Mouse (Mus musculus) bone marrow macrophage, adult 2 months (primary cell): Measurements from ENCODE around the gene Tmem26. TPM values are rescaled to one million over a fixed set of nuclear protein-coding genes. Genes with fewer than 3 reads are reported as not detected.

Source experiments
- H3K27ac ChIP-seq: 2 replicates; pipeline ENCODE4 v1.5.1; 2012; ENCODE audit warnings: low read depth, low read length; ENCODE audit not compliant: insufficient read depth
- H3K4me1 ChIP-seq: 2 replicates; pipeline ENCODE4 v1.6.1; 2012; ENCODE audit warnings: low read length; ENCODE audit not compliant: control insufficient read depth, insufficient read depth
- H3K4me3 ChIP-seq: 2 replicates; pipeline ENCODE4 v1.5.1; 2012; ENCODE audit warnings: mild to moderate bottlenecking, low read length, moderate library complexity; ENCODE audit not compliant: insufficient read depth
- CTCF ChIP-seq: IDR thresholded peaks from 2 replicates; pipeline ENCODE4 v1.5.1; 2012; ENCODE audit warnings: low read depth, mild to moderate bottlenecking, low read length, moderate library complexity
- POLR2A ChIP-seq: IDR thresholded peaks from 2 replicates; pipeline ENCODE4 v1.6.1; 2012; ENCODE audit warnings: mild to moderate bottlenecking, low read depth, low read length, borderline replicate concordance
- polyA plus RNA-seq: library from polyadenylated mRNA; stranded (reverse); fragments of >200 nt; gene quantifications from 2 replicates; pipeline ENCODE4 v1.2.4, GENCODE M21; 2012; ENCODE audit not compliant: missing spikeins, insufficient read depth, insufficient read length

Tmem26 gene
- polyA plus RNA-seq = 0.32 and 0.57 TPM in 2 replicates

DNA sequence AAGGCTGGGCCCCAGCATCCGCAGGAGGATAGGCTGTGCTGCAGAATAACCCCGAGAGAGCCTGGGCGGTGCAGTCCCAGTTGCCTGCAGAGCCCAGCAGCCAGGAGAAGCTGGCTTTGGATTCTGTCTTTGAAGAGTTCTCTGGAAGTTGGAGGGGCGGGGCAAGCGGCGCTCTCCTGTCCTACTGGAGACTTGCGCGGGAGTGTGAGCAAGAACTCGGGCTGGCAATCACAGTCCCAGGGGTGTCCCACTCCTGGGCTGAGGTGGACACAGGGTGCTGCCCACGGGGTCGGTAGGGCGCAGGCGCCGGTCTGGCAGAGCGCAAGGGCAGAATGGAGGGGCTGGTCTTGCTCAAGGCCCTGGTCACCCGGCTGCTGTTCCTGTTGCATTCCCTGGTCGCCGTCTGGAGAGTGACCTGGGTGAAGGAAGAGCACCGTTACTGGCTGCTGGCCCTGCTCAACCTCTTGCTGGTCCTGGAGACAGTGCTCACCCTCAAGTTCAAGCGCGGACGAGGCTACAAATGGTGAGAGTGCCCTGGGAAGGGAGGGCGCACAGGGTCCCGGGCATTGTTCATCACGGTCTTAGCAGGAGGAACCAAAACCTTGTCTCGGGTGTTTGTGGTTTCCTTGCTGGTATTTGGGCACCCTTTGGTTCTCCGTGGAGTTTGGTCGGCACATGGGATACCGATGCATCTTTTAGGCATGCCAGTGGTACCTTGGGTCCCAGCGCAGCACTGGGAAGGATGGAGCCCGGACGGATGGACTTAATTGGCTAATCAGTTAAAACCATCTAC is at the start of gene Tmem26:
TSS of gene Tmem26 (plus strand) at position 79 of the 793 bp plus-strand sequence.
- TF ChIP-seq CTCF (no peak), POLR2A (no peak)
- Histone ChIP-seq H3K4me1 (peaks cover 6% of the 10 kb centered on the region; the same call in 1 of the 2 replicates), H3K4me3 (peak within 1 kb of the TSS; percentile 46), H3K27ac (no peak within 1 kb of the TSS)

DNA sequence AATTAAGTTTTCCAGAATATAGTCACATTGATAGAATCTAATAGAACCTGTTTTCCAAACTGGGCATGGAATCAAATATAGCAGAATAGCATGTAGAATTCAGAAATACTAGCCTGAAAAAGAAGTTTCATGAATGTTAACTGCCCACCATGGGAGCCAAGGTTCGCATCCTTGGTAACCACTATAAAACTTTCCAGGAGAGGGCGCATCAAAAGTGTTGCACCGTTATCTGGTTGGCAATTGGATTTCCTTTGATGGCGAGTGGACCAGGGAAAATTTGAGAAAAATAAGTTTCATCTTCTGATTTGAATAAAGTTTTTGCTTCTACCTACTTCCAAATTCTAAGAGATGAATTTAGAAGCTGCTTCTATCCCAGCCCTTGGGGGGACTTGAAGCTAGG is 44.8 kb upstream of the Tmem26 start:
- no peak overlapping the region for H3K4me3 ChIP-seq
- peaks cover 2% of the 10 kb centered on the region for H3K4me1 ChIP-seq
- TF ChIP-seq CTCF = no peak
- no peak for TF ChIP-seq POLR2A
- no peak overlapping the region for H3K27ac ChIP-seq

DNA sequence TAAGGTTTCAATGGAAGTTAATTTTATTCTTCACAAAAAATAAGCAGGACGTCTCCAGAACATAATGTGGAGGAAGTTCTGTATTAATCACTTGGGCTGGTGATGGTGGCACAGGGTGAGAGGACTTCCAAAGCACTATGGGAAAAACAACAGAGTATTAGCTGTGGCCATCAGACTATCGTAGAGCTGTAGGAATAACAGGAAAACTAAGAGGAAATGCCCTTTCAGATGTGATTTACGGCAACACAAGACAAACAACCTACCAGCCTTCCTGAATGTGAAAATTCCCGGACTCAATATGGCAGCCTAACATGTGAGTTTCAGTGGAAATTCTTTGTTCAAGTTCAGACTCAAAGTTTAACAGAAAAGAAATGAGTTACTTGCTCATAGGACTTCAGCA is 42.2 kb upstream of the Tmem26 start:
- no peak overlapping the region for H3K27ac ChIP-seq
- peaks cover 3% of the 10 kb centered on the region; the same call in 1 of the 2 replicates for H3K4me1 ChIP-seq
- no peak overlapping the region for H3K4me3 ChIP-seq
- TF ChIP-seq CTCF (no peak), POLR2A (no peak)

DNA sequence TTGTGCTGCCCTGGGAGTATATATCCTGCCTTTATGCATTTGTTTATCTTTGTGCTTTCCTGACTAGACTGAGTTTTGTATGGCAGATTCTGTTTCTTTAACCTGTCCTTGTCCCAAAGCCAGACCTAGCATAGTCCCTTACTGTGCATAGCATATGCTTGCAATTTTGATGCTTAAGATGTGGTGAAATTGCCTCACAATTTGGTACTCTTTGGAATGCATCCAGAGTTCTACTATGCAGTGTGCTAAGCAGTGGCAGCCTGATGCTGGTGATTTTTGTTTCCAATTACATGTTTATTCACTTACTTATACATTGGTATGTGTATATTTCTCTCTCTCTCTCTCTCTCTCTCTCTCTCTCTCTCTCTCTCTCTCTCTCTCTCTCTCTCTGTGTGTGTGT is 37.9 kb upstream of the Tmem26 start:
- Histone ChIP-seq H3K27ac (no peak overlapping the region), H3K4me3 (no peak overlapping the region), H3K4me1 (peaks cover 3% of the 10 kb centered on the region; the same call in 1 of the 2 replicates)
- TF ChIP-seq POLR2A (no peak), CTCF (no peak)

DNA sequence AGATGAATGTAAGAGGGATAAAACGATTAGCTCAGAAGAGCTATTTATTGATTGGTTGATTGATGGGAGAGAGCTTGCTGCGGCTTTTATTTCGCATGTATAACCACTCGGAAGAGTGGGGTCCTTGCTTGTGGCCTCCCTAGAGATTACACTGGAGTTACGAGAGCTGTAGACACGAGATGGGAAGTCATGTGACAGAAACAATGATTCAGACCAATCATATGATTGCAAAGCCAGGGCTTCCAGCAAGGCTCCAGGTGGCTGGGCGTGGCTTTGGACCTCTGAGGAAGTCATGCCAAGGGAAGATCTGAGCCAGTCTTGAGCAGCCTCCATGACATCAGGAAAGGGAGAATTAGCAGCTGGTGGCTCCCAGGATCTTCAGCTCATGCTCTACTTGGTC is 32.3 kb upstream of the Tmem26 start:
- TF ChIP-seq POLR2A (no peak), CTCF (no peak)
- H3K27ac ChIP-seq = no peak overlapping the region
- no peak overlapping the region for H3K4me3 ChIP-seq
- H3K4me1 ChIP-seq = peaks cover 18% of the 10 kb centered on the region

DNA sequence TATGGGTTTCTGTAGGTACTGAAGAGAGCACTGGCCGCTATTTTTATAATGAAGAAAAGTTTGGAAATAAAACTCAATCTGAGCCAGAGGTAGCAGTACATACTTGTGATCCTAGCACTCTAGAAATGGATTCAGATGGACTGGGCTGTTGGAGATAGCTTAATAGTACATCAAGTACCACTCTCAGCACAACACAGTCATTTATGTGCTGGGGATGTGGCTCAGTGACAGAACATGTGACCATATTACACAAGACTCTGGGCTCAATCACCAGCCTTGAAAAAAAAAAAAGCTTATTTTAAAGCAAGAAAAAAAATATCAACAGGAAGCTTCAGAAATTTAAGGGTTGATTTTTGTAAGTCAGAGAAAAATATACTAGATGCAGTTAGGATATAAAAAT is 31.0 kb upstream of the Tmem26 start:
- Histone ChIP-seq H3K4me1 (peaks cover 18% of the 10 kb centered on the region), H3K27ac (no peak overlapping the region), H3K4me3 (no peak overlapping the region)
- no peak for TF ChIP-seq POLR2A
- no peak for TF ChIP-seq CTCF

DNA sequence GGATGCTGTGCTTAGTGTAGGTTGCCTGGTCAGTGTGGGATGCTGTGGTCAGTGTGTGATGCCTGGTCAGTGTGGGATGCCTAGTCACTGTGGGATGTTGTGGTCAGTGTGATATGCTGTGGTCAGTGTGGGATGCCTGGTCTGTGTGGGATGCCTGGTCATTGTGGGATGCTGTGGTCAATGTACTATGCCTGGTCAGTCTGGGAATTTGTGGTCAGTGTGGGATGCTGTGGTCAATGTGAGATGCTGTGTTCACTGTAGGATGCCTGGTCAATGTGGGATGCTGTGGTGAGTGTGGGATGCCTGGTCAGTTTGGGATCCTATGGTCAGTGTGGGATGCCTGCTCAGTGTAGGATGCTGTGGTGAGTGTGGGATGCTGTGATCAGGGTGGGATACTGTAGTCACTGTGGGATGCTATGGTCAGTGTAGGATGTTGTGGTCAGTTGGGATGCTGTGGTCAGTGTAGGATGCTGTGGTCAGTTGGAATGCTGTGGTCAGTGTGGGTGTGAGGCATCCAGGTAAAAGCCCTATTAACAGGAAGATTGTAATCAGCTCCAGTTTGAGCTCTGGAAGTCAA is 27.6 kb upstream of the Tmem26 start:
- TF ChIP-seq POLR2A = no peak
- no peak for TF ChIP-seq CTCF
- H3K4me3 ChIP-seq = no peak overlapping the region
- peaks cover 18% of the 10 kb centered on the region for H3K4me1 ChIP-seq
- no peak overlapping the region for H3K27ac ChIP-seq

DNA sequence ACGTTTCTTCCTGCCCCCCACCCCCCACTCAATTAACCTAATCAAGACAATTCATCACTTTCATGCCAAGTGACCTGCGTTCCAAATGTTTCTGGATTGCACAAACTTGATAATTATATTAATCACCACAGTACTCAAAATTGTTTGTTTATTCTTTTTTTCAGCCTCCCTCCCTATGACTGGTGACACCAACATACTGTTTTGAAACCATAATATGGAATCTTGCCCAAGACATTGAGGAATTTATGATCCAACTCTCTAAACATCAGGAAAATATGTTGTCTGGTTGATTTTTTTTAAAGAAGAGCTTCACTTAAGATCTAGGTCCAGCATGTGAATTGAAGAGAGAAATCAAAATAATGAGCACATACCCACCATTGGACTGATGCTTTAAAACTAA is 19.2 kb upstream of the Tmem26 start:
- TF ChIP-seq POLR2A = no peak
- no peak for TF ChIP-seq CTCF
- peaks cover 15% of the 10 kb centered on the region for H3K4me1 ChIP-seq
- H3K4me3 ChIP-seq = no peak overlapping the region
- H3K27ac ChIP-seq = no peak overlapping the region

DNA sequence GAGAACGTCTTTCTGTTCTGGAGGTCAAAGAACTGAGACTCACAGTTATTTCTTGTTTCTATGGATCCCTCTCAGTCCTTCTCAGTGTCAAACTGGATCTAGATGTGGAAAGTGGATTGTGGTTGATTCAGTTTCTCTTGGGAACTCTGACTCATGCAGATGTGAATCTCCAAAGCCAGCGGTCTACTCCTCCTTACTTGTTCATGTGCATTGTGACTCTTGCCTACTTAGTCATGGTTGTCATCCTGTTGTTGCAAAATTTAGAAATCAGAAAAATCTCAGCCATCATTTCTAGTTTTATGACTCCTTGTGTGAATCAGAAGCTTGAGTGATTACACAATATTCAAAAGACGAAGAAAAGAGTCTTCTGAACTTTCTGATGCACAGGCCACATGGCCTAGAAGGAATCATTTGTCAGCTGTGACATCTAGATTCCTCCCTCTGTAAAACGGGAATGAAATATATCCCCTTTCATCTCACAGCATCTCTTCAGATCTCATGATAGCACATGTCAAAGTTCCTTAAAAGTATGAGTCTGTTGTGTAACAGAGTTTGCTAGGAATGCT is 17.9 kb upstream of the Tmem26 start:
- H3K4me3 ChIP-seq = no peak overlapping the region
- peaks cover 15% of the 10 kb centered on the region for H3K4me1 ChIP-seq
- no peak for TF ChIP-seq POLR2A
- TF ChIP-seq CTCF = no peak
- H3K27ac ChIP-seq = peak overlapping the region; percentile 16; the same call in 1 of the 2 replicates

DNA sequence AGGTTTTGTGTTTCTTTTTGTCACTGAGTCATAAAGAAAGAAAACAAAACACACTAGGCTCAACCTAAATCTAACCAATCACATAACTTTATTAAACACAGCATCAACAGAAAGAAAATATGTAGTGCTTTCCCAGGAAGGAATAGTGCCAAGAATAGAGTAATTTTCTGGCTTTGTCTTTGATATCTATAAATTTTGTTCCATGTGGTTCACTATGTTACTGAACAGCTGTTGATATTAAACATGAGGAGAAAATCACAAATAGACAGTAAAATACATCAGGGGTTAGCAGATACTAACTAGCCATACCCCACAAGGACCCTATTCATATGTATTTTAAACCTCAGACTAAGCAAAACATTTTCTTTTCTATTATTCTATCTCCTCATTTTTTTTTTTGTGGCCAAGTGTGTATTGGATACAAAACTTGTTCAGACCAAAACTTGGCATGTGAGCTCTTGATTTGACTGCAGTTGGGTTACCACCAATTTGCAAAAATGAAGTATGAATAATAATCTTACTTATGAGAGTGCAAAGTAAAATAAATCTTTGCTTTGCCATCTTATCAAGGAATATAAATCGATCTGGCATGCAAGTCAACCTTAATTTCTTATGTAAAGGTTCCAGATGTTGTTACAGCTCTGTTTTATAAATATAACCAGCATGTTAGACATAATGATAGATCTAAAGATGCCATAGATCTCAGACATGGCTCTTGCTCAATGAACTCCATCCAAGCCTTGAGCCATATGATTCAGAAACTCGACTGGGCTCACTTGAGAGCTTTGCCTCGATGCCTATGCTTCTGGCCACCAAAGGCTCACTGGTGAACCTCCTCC is 16.2 kb upstream of the Tmem26 start:
- no peak overlapping the region for H3K4me3 ChIP-seq
- H3K27ac ChIP-seq = no peak overlapping the region
- TF ChIP-seq CTCF (no peak), POLR2A (no peak)
- H3K4me1 ChIP-seq = peaks cover 13% of the 10 kb centered on the region
